Mouse (Mus musculus) heart, embryonic 15.5 days (tissue): ENCODE measurements around the gene Ofcc1. TPM values are rescaled to one million over a fixed set of nuclear protein-coding genes. Genes with fewer than 3 reads are reported as not detected.

ENCODE experiments used
- ATAC-seq: fragments of 200-750 bp; cut with Nextera tagmentation; replicated peaks from 2 replicates; pipeline ENCODE4 v1.8.0; 2017; ENCODE audit warnings: low read depth, moderate TSS enrichment; ENCODE audit not compliant: insufficient number of reproducible peaks, insufficient read depth, low FRiP score
- H3K27ac ChIP-seq: fragments of 300-500 bp; sonication (generic); 2 replicates; pipeline ENCODE4 v1.5.1; 2015; ENCODE audit warnings: mild to moderate bottlenecking, inconsistent platforms
- H3K27me3 ChIP-seq: fragments of 300-500 bp; sonication (generic); 2 replicates; pipeline ENCODE4 v1.6.1; 2015; ENCODE audit warnings: inconsistent platforms
- H3K36me3 ChIP-seq: fragments of 300-500 bp; sonication (generic); 2 replicates; pipeline ENCODE4 v1.6.1; 2015; ENCODE audit warnings: mild to moderate bottlenecking, inconsistent platforms
- H3K4me1 ChIP-seq: fragments of 300-500 bp; sonication (generic); replicated peaks from 2 replicates; pipeline ENCODE4 v1.6.1; 2015; ENCODE audit warnings: inconsistent platforms
- H3K4me2 ChIP-seq: fragments of 300-500 bp; sonication (generic); 2 replicates; pipeline ENCODE4 v1.6.1; 2015; ENCODE audit warnings: inconsistent platforms, mild to moderate bottlenecking, moderate library complexity
- H3K4me3 ChIP-seq: fragments of 300-500 bp; sonication (generic); 2 replicates; pipeline ENCODE4 v1.5.1; 2015; ENCODE audit warnings: mild to moderate bottlenecking, inconsistent platforms
- H3K9ac ChIP-seq: fragments of 300-500 bp; sonication (generic); 2 replicates; pipeline ENCODE4 v1.6.1; 2015; ENCODE audit warnings: mild to moderate bottlenecking, inconsistent platforms
- H3K9me3 ChIP-seq: fragments of 300-500 bp; sonication (generic); replicated peaks from 2 replicates; pipeline ENCODE4 v1.6.1; 2016; ENCODE audit warnings: inconsistent platforms
- WGBS: fragments of 180-500 bp; shearing (Covaris S2); methylation state at CpG from one replicate; pipeline ENCODE4 v1.1.7; 2015; ENCODE audit warnings: mixed read lengths; 5-methylcytosine and 5-hydroxymethylcytosine counted together
- polyA plus RNA-seq: library from polyadenylated mRNA; unstranded; fragments of >200 nt; fragmentation: Nextera tagmentation; extraction: Ambion mirVana; gene quantifications from 2 replicates; pipeline ENCODE4 v1.2.1, GENCODE M21; 2015

The Ofcc1 gene
- polyA plus RNA-seq, 1 experiment from 2014 or later, result not detected

GRCm38 (mm10) chr13:40236356-40236755 is 124.9 kb downstream of the Ofcc1 start:
- Histone ChIP-seq H3K27me3 (no peaks in the 10 kb centered on the region), H3K4me1 (no peaks in the 10 kb centered on the region), H3K4me2 (no peak overlapping the region), H3K9me3 (no peaks in the 10 kb centered on the region), H3K27ac (no peak overlapping the region), H3K9ac (no peak overlapping the region), H3K4me3 (no peak overlapping the region), H3K36me3 (no peaks in the 10 kb centered on the region)
- ATAC-seq, result no peak
- 70% methylated on average over 3 of the region's 3 CpGs for WGBS

- H3K4me3 ChIP-seq, result no peak overlapping the region
- no peaks in the 10 kb centered on the region for H3K4me1 ChIP-seq
- no peak overlapping the region for H3K9ac ChIP-seq
- WGBS, result 74% methylated on average over 9 of the region's 9 CpGs
- H3K4me2 ChIP-seq, result no peak overlapping the region
- no peaks in the 10 kb centered on the region for H3K36me3 ChIP-seq
- ATAC-seq, result no peak
- H3K27ac ChIP-seq, result no peak overlapping the region
- H3K9me3 ChIP-seq, result no peaks in the 10 kb centered on the region
- H3K27me3 ChIP-seq, result no peaks in the 10 kb centered on the region
Observed at GRCm38 (mm10) chr13:40208314-40208713, 152.9 kb downstream of the Ofcc1 start.

DNA sequence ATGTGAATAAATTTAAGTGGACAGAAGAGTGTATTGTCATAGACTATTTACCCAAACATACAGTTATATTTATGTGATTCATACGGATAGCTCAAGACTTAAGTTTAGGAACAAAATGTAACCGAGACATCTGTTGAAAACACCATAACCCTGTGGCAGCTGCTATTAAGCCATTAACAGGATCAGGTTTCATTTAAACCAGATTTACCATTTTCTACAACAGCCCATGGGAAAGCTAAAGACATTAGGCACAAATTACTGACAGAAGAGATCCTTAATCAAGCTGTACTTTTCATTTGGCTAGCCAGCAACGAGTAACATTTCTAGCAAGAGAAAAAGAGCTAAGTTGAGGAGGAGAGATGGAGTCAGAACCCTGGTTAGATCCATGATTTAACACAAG is 179.5 kb downstream of the Ofcc1 start:
- WGBS, result 74% methylated on average over 3 of the region's 3 CpGs

DNA sequence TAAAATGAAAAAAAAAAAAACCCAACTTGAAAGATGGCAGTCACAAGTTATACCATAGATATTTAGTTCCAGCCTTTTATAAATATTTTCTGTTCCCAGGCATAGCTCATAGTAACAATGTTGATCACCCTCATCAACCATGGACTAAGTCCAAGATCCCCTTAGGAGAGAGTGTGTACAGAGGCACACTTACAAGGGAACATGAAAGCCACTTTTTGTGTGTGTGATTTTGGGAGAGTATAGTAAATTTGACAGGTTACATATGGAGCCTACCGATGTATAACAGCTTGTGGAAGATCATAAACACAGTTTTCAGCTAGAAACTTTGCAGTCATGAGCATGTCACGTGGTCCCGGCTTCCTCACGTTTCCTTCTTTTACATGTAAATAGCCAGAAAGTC is 189.5 kb downstream of the Ofcc1 start:
- no peaks in the 10 kb centered on the region for H3K9me3 ChIP-seq
- 78% methylated on average over 4 of the region's 4 CpGs for WGBS
- no peak for ATAC-seq
- H3K4me1 ChIP-seq, result no peaks in the 10 kb centered on the region
- H3K4me3 ChIP-seq, result no peak overlapping the region
- H3K4me2 ChIP-seq, result no peak overlapping the region
- no peak overlapping the region for H3K9ac ChIP-seq
- H3K36me3 ChIP-seq, result no peaks in the 10 kb centered on the region
- H3K27ac ChIP-seq, result no peak overlapping the region
- H3K27me3 ChIP-seq, result no peaks in the 10 kb centered on the region

More for the DNA sequence above, 179.5 kb downstream of the Ofcc1 start:
- Histone ChIP-seq H3K36me3 (no peaks in the 10 kb centered on the region), H3K27ac (no peak overlapping the region), H3K9me3 (no peaks in the 10 kb centered on the region), H3K4me1 (no peaks in the 10 kb centered on the region), H3K4me3 (no peak overlapping the region), H3K4me2 (no peak overlapping the region), H3K9ac (no peak overlapping the region), H3K27me3 (no peaks in the 10 kb centered on the region)
- ATAC-seq, result no peak

GRCm38 (mm10) chr13:40167871-40168270 is 193.4 kb downstream of the Ofcc1 start:
- Histone ChIP-seq H3K9ac (no peak overlapping the region), H3K36me3 (no peaks in the 10 kb centered on the region), H3K9me3 (no peaks in the 10 kb centered on the region), H3K27ac (no peak overlapping the region), H3K27me3 (no peaks in the 10 kb centered on the region), H3K4me1 (no peaks in the 10 kb centered on the region), H3K4me2 (no peak overlapping the region), H3K4me3 (no peak overlapping the region)
- ATAC-seq, result no peak
- 46% methylated on average over 7 of the region's 7 CpGs for WGBS

DNA sequence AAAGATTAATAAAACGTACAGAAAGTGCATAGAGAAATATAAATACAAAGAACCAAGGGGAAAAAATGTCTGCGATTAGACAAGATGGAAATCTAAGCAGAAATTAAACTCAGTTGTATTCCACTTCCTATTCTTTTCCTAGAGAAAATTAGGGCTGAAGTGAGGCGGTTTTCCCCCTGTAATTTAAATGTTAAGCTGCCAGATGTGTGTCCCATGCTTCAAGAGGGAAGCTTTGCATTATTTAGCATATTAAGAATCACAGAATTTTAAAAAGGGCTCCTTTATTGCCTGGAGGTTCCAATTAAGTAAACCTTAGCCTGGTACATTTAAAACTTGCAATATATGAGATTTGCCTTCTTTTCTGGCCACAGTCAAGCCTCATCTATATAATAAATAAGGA is 205.8 kb downstream of the Ofcc1 start:
- no peak overlapping the region for H3K27ac ChIP-seq
- 0 out of 2 replicates have a peak, but pooled peaks cover 4% of the 10 kb centered on the region for H3K9me3 ChIP-seq
- H3K36me3 ChIP-seq, result no peaks in the 10 kb centered on the region
- no peaks in the 10 kb centered on the region for H3K27me3 ChIP-seq
- no peaks in the 10 kb centered on the region for H3K4me1 ChIP-seq
- H3K4me2 ChIP-seq, result no peak overlapping the region
- no peak overlapping the region for H3K4me3 ChIP-seq
- no peak for ATAC-seq
- 69% methylated on average over 3 of the region's 3 CpGs for WGBS
- H3K9ac ChIP-seq, result no peak overlapping the region

DNA sequence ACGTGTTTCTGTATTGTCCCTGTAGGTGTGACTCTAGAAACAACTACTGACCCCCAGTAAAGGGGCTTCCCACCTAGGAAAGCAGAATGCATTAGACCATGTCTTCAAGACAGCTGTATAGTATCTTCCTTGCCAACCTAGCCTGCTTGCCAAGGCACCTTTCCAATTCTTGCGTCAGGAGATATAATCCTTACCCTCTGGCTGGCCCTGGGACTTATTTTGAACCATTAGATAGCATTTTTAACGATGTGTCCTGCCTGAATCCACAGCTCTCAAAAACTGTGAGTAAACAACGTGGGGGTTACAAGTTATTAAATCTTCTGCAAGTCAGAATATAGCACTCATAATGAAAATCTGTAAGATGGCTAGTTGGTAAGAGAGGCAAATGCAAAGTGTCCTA is 221.3 kb downstream of the Ofcc1 start:
- Histone ChIP-seq H3K36me3 (no peaks in the 10 kb centered on the region), H3K27me3 (no peaks in the 10 kb centered on the region), H3K4me2 (no peak overlapping the region), H3K4me3 (no peak overlapping the region), H3K27ac (no peak overlapping the region), H3K9ac (no peak overlapping the region), H3K4me1 (no peaks in the 10 kb centered on the region), H3K9me3 (no peaks in the 10 kb centered on the region)
- WGBS, result 79% methylated on average over 4 of the region's 4 CpGs
- no peak for ATAC-seq

- WGBS, result 52% methylated on average over 3 of the region's 3 CpGs
- Histone ChIP-seq H3K36me3 (no peaks in the 10 kb centered on the region), H3K9me3 (no peaks in the 10 kb centered on the region), H3K4me2 (no peak overlapping the region), H3K9ac (no peak overlapping the region), H3K27ac (no peak overlapping the region), H3K27me3 (no peaks in the 10 kb centered on the region), H3K4me3 (no peak overlapping the region), H3K4me1 (no peaks in the 10 kb centered on the region)
- ATAC-seq, result no peak
Observed at GRCm38 (mm10) chr13:40136096-40136495, 225.2 kb downstream of the Ofcc1 start.

DNA sequence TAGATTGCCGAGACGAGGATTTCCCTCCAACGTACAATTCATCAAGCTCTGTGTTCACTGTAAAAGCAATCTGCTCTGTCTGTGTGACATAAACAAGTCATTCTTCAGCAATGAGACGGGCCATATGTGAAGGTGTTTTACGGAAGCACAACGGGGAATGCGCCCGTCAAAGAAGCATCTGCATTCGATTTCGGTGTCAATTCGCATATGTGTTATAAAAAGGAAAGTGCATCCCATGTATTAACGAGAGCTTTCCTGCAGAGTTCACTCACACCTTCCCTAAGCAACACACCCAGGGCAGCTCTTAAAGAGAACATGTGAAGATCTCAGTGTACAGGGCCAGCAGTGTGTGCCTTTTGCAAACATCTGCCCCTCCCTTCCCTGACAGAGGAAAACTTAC is 225.6 kb downstream of the Ofcc1 start:
- H3K4me3 ChIP-seq, result no peak overlapping the region
- no peak overlapping the region for H3K27ac ChIP-seq
- WGBS, result 63% methylated on average over 12 of the region's 12 CpGs
- H3K36me3 ChIP-seq, result no peaks in the 10 kb centered on the region
- no peak for ATAC-seq
- no peak overlapping the region for H3K4me2 ChIP-seq
- no peaks in the 10 kb centered on the region for H3K9me3 ChIP-seq
- H3K27me3 ChIP-seq, result no peaks in the 10 kb centered on the region
- no peak overlapping the region for H3K9ac ChIP-seq
- no peaks in the 10 kb centered on the region for H3K4me1 ChIP-seq

DNA sequence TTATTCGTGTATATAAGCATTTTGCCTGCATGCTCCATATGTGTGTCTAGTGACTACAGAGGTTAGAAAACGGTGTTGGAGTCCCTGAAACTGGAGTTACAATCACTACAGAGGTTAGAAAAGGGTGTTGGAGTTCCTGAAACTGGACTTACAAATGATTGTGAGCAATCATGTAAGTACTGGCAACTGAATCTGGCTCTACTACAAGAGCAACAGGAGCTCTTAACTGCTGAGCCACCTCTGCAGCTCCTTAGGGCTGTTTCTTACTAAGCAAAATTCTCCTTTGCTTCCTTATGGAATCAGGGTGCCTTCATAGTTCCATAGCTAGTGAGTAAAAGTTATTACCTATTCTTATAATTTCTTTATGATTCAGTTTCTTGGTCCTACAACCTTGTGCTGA is 237.4 kb downstream of the Ofcc1 start:
- Histone ChIP-seq H3K4me3 (no peak overlapping the region), H3K27ac (no peak overlapping the region), H3K9ac (no peak overlapping the region), H3K36me3 (no peaks in the 10 kb centered on the region), H3K4me2 (no peak overlapping the region), H3K4me1 (no peaks in the 10 kb centered on the region), H3K27me3 (no peaks in the 10 kb centered on the region), H3K9me3 (no peaks in the 10 kb centered on the region)
- 65% methylated on average over 2 of the region's 2 CpGs for WGBS
- ATAC-seq, result no peak

- no peak for ATAC-seq
- Histone ChIP-seq H3K27me3 (no peaks in the 10 kb centered on the region), H3K27ac (no peak overlapping the region), H3K9me3 (no peaks in the 10 kb centered on the region), H3K4me3 (no peak overlapping the region), H3K36me3 (no peaks in the 10 kb centered on the region), H3K4me1 (no peaks in the 10 kb centered on the region), H3K9ac (no peak overlapping the region), H3K4me2 (no peak overlapping the region)
- 55% methylated on average over 2 of the region's 2 CpGs for WGBS
Observed at GRCm38 (mm10) chr13:40112336-40112735, 248.9 kb downstream of the Ofcc1 start.

DNA sequence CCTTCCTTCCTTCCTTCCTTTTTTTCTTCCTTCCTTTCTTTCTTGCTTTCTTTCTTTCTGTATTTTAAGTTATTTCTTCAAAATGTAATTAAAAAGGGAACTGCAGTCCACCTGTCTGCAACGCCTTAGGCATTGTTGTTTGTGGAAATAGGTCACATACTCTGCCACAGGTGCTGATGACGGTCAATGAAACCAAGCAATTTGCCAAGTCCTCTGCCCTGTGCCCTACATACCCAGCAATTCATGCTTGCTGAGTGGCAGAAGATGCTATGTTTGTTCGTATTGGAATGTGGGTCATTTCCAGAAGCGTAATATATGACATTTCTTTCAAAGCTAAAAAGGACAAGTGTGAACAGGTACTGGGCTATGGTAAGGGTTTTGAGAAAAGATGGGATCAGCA is 285.0 kb downstream of the Ofcc1 start:
- no peak overlapping the region for H3K4me3 ChIP-seq
- H3K27ac ChIP-seq, result no peak overlapping the region
- H3K27me3 ChIP-seq, result no peaks in the 10 kb centered on the region
- 88% methylated on average over 4 of the region's 4 CpGs for WGBS
- H3K9me3 ChIP-seq, result no peaks in the 10 kb centered on the region
- H3K36me3 ChIP-seq, result no peaks in the 10 kb centered on the region
- no peak overlapping the region for H3K9ac ChIP-seq
- no peaks in the 10 kb centered on the region for H3K4me1 ChIP-seq
- ATAC-seq, result no peak
- H3K4me2 ChIP-seq, result no peak overlapping the region
